Mouse (Mus musculus): ENCODE measurements around the gene Gp9. TPM values are rescaled to one million over a fixed set of nuclear protein-coding genes. Genes with fewer than 3 reads are reported as not detected.

Gene Gp9
- polyA plus RNA-seq, 1 experiment from 2014 or later: 2.7 TPM

DNA sequence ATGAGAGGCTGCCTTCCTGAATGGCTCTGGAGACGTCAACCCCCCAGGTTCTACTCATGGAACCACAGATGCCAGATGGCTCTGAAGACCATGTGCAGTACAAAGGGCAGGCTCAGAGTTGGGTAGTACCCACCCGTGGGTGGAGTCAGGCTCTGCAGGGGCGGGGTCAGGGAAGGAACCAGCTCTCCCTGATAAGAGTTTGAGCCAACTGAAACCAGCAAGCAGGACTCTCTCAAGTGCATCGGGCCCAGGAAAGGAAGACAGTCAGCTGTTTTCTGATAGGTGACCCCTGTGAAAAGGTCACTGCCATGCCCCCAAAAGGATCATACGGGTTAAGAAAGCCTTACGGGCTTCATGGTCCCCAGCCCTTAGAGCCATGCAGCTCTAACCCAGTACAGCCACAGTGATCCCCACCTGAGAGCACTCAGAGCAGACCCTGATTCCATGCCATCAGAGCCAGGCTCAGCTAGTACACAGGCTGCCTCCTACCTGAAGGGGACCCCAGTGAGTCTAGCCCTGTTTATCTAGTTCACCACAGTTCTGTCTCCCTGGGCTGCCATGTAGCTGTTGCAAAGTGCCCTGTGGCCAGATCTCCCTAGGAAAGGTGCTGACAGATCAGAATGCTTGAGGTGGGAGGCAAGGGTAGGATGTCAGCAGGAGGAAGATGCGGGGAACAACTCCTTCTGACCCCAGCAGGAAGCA is 13.1 kb downstream of the Gp9 start:
- no peaks in the 10 kb centered on the region for H3K27me3 ChIP-seq
- no peaks in the 10 kb centered on the region for H3K9me3 ChIP-seq
- H3K4me2 ChIP-seq (replicated peaks): no peak overlapping the region
- H3K4me1 ChIP-seq: peaks cover 6% of the 10 kb centered on the region
- WGBS: 72% methylated on average over 7 of the region's 7 CpGs
- no peak overlapping the region for H3K9ac ChIP-seq
- peaks cover 14% of the 10 kb centered on the region for H3K36me3 ChIP-seq
- no peak overlapping the region for H3K27ac ChIP-seq
- no peak overlapping the region for H3K4me3 ChIP-seq
- ATAC-seq (ENCODE audit: insufficient number of reproducible peaks, insufficient read depth, low FRiP score, low TSS enrichment): no peak

DNA sequence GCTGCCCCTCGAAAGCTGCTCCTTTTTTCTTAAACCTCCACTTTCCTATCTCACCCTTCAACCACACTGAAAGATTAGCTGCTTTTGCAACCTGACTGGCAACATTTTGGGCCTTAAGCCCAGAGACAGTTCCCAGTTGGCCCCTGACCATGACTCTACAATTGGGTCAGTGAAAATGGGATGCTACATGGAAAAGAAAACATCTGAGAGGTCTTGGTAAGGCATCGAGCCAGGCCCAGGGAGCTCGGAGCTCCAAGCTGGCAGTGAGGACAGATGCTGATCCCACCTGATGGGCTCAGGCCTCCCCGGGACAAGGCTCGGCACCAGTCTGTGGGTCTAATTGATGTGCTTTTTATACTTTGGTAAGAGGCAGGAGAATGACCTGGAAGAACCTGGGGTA is 14.0 kb downstream of the Gp9 start:
- H3K27ac ChIP-seq: no peak overlapping the region
- H3K36me3 ChIP-seq: peaks cover 14% of the 10 kb centered on the region
- H3K4me1 ChIP-seq: peaks cover 6% of the 10 kb centered on the region
- H3K9ac ChIP-seq: no peak overlapping the region
- ATAC-seq (ENCODE audit: insufficient number of reproducible peaks, insufficient read depth, low FRiP score, low TSS enrichment): no peak
- H3K4me3 ChIP-seq: no peak overlapping the region
- H3K9me3 ChIP-seq: no peaks in the 10 kb centered on the region
- H3K27me3 ChIP-seq: no peaks in the 10 kb centered on the region
- WGBS: 89% methylated on average over 5 of the region's 5 CpGs
- H3K4me2 ChIP-seq (replicated peaks): no peak overlapping the region

DNA sequence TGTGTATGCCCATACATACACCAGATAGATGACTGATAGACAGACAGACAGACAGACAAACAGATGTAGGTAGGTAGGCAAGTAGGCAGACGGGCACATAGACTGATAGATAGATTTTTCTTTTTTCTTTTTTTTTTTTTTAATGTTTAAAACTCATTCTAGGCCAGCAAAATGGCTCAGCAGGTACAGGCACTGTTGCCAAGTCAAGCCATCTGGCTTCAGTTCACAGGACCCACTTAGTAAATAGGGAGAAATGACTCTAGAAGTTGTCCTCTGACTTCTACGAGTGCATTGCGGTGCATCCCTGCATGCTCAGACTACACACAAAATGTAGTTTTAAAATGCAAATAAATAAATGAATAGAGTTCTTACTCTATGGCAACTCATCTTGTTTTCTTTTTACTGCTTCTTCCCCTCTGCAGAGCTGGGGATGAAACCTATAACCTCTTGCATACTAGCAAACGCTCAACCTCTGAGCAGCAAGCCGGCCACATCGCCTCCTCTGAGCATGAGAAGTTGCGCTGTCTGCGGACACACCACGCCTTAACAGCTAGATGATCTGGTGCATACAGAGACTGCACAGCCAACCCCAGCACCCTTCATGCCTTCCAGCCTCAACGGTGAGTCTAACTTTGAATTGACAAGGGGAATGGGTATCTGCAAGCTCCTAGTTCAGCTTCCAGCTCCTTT is 16.1 kb downstream of the Gp9 start:
- Histone ChIP-seq H3K4me2 (replicated peaks) (no peak overlapping the region), H3K27ac (no peak overlapping the region), H3K27me3 (no peaks in the 10 kb centered on the region), H3K4me1 (peaks cover 6% of the 10 kb centered on the region), H3K9me3 (no peaks in the 10 kb centered on the region), H3K9ac (no peak overlapping the region), H3K4me3 (no peak overlapping the region), H3K36me3 (peaks cover 14% of the 10 kb centered on the region)
- 95% methylated on average over 10 of the region's 10 CpGs for WGBS
- ATAC-seq (ENCODE audit: insufficient number of reproducible peaks, insufficient read depth, low FRiP score, low TSS enrichment): no peak

DNA sequence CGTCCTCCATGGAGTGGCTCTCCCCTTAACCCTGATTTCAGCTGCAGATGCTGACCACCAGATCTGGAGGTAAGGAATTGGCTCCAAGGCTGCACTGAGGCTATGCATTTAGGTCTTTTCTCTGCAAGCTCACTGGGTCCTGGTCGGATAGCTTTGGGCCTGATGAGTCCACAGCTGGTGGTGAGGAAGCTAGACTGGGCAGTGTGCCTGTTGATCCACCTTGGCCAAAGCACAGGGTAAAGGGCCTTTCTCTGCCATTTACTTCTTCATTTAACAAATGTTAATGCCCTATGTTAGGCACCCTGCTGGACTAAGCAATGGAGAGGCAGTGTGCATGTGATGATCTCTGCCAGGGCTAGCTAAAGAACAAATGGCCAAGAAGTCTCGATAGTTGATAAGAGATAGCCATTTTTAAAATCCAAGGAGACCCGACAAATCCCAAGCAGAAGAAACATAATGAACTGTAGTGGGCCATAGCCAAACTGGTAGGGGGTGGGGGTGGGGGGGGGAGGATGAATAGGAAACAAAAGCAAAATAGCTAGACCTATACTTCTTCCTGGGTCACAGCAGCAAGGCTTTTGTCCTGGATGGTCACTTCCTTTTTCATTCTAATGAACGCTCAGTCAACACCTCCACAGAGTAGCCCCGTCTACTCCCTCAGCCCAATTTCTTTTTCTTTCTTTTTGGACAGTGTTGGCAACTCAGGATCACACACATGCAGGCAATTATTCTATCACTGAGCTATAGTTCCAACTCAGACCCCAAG is 17.7 kb downstream of the Gp9 start:
- no peaks in the 10 kb centered on the region for H3K4me1 ChIP-seq
- H3K4me3 ChIP-seq: no peak overlapping the region
- H3K36me3 ChIP-seq: peaks cover 11% of the 10 kb centered on the region
- H3K27ac ChIP-seq: no peak overlapping the region
- WGBS: 72% methylated on average over 6 of the region's 6 CpGs
- H3K9me3 ChIP-seq: no peaks in the 10 kb centered on the region
- ATAC-seq (ENCODE audit: insufficient number of reproducible peaks, insufficient read depth, low FRiP score, low TSS enrichment): no peak
- no peak overlapping the region for H3K4me2 ChIP-seq (replicated peaks)
- H3K27me3 ChIP-seq: no peaks in the 10 kb centered on the region
- H3K9ac ChIP-seq: no peak overlapping the region; the same call in 1 of the 2 replicates

DNA sequence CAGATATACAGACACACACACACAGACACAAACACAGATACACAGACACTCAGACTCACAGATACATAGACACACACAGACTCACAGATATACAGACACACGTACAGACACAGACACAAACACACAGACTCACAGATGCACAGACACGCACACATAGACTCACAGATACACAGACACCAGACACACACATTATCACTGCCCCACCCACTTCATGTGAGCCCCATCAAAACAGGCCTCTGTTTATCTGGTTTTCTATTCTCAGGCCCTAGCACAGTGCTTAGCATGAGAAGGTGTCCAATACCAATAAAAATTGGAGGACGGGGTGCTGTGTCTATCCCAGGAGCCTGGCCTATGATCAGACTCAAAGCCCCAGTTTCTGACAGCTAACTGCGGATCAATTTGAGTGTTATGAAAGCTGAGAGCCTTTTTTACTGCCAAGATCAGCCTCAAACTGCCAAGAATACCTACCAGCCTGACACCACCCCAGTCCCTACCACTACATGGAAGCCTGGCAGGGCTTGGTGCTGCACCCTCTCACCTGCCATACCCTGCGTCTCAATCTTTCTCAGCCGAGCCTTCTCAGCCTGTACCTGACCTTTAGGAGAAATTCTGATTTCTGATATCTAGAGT is 18.5 kb downstream of the Gp9 start:
- Histone ChIP-seq H3K4me1 (no peaks in the 10 kb centered on the region), H3K4me3 (no peak overlapping the region), H3K9me3 (no peaks in the 10 kb centered on the region), H3K27ac (no peak overlapping the region), H3K9ac (peak overlapping the region; percentile 20; the same call in 1 of the 2 replicates), H3K27me3 (no peaks in the 10 kb centered on the region), H3K4me2 (replicated peaks) (no peak overlapping the region), H3K36me3 (peaks cover 11% of the 10 kb centered on the region)
- ATAC-seq (ENCODE audit: insufficient number of reproducible peaks, insufficient read depth, low FRiP score, low TSS enrichment): no peak
- 85% methylated on average over 6 of the region's 6 CpGs for WGBS

DNA sequence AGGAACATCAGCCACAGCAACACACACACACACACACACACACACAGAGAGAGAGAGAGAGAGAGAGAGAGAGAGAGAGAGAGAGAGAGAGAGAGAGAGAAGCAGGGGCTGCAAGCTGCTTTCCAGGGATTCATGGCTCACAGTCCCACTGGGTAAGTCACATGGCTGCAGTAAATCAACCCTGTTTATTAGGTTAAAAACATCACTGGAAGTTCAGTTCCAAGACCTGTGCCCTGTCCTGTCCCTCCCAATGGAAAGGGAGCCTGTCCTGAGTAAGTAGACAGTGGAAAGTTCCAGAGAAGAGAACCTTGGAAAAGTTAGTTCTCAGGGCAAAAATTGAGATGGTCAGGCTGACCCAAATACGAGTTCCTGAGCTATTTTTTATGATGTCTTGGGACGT is 19.4 kb downstream of the Gp9 start:
- 40% methylated on average over 2 of the region's 2 CpGs for WGBS
- no peaks in the 10 kb centered on the region for H3K4me1 ChIP-seq
- no peak overlapping the region for H3K4me3 ChIP-seq
- no peak for ATAC-seq (ENCODE audit: insufficient number of reproducible peaks, insufficient read depth, low FRiP score, low TSS enrichment)
- no peak overlapping the region for H3K9ac ChIP-seq
- H3K9me3 ChIP-seq: no peaks in the 10 kb centered on the region
- no peak overlapping the region for H3K4me2 ChIP-seq (replicated peaks)
- H3K27me3 ChIP-seq: no peaks in the 10 kb centered on the region
- no peak overlapping the region for H3K27ac ChIP-seq
- H3K36me3 ChIP-seq: peaks cover 3% of the 10 kb centered on the region

DNA sequence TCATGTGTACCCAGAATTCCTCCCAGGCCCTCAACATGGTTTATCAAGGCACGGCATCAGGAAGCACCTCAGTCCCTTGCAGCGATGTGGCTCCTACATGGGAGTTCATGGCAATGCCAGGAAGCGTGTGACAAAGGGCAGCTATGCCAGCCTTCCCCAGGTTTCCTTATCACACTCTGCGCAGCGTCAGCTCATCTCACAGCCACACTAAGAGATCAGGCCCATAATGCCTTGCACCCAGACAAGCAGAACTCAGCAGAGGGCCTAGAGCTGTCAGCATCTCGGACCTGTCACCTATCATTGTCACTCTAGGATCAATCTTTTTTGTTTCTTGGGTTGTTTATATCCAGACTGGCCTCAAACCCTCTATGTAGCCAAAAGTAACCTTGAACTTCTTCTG is 21.7 kb downstream of the Gp9 start:
- H3K9ac ChIP-seq: no peak overlapping the region
- no peaks in the 10 kb centered on the region for H3K9me3 ChIP-seq
- H3K4me2 ChIP-seq (replicated peaks): no peak overlapping the region
- H3K36me3 ChIP-seq: no peaks in the 10 kb centered on the region; the same call in 1 of the 2 replicates
- ATAC-seq (ENCODE audit: insufficient number of reproducible peaks, insufficient read depth, low FRiP score, low TSS enrichment): no peak
- no peak overlapping the region for H3K4me3 ChIP-seq
- H3K27me3 ChIP-seq: no peaks in the 10 kb centered on the region
- no peaks in the 10 kb centered on the region for H3K4me1 ChIP-seq
- H3K27ac ChIP-seq: no peak overlapping the region
- WGBS: 84% methylated on average over 6 of the region's 6 CpGs

DNA sequence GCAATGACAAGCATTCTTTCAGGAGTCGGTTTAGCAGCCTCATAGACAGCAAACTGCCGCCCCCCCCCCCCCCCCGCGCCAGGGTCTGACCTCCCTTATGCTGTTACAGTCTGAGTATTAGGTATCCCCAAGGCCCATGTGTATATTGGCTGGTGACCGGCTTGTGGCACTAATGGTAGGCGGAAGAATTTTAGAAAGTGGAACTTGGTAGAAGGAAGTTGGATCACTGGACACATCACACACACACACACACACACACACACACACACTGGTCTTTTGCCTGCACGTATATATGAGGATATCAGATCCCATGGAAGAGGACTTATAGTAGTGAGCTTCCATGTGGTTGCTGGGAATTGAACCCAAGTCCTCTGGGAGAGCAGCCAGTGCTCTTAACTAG is 24.6 kb downstream of the Gp9 start:
- Histone ChIP-seq H3K27me3 (no peaks in the 10 kb centered on the region), H3K4me2 (replicated peaks) (no peak overlapping the region), H3K36me3 (no peaks in the 10 kb centered on the region; the same call in 1 of the 2 replicates), H3K4me3 (no peak overlapping the region), H3K9ac (no peak overlapping the region), H3K27ac (no peak overlapping the region), H3K9me3 (no peaks in the 10 kb centered on the region), H3K4me1 (no peaks in the 10 kb centered on the region)
- WGBS: 83% methylated on average over 7 of the region's 7 CpGs
- ATAC-seq (ENCODE audit: insufficient number of reproducible peaks, insufficient read depth, low FRiP score, low TSS enrichment): no peak

DNA sequence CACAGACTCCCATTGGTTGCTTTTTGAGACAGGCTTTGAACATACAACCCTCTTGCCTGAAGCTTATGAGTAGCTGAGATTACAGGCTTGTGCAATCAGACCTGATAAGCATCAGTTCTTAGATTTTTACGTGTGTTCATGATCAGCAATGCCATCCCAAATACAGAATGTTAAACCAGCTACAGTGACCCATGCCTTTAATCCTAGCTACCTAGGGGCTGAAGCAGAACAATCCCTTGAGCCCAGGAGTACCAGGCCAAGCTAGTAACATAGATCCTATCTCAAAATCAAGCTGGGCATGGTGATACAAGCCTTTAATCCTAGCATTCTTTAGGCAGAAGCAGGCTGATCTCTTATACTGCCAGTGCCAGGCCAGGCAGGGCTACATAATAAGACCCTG is 26.2 kb downstream of the Gp9 start:
- H3K9me3 ChIP-seq: no peaks in the 10 kb centered on the region
- 85% methylated on average over 1 of the region's 1 CpGs for WGBS

DNA sequence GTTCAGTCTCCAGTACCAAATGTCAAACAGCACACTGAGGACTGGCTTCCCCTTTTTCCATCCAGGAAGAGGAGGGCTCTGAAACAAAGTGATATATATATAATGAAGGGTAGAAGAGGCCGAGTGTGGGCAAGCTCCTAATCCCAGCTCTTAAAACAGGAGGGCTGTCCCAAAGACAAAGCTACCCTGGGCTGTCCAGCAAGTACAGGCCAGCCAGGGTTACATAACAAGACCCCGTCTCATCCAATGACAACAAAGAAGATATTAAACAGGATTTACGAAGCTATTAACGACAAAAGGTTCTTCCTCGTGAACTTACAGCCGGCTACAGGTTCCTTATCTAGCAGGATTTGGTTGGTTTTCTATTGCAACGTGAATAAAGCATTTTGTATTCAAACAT is 27.0 kb downstream of the Gp9 start:
- H3K9ac ChIP-seq: no peak overlapping the region
- no peak for ATAC-seq (ENCODE audit: insufficient number of reproducible peaks, insufficient read depth, low FRiP score, low TSS enrichment)
- H3K9me3 ChIP-seq: no peaks in the 10 kb centered on the region
- no peak overlapping the region for H3K27ac ChIP-seq
- no peak overlapping the region for H3K4me2 ChIP-seq (replicated peaks)
- H3K4me1 ChIP-seq: 0 out of 2 replicates have a peak, but pooled peaks cover 2% of the 10 kb centered on the region
- H3K36me3 ChIP-seq: peaks cover 3% of the 10 kb centered on the region; the same call in 1 of the 2 replicates
- no peaks in the 10 kb centered on the region for H3K27me3 ChIP-seq
- H3K4me3 ChIP-seq: no peak overlapping the region
- 84% methylated on average over 7 of the region's 7 CpGs for WGBS

More for the DNA sequence above, 26.2 kb downstream of the Gp9 start:
- Histone ChIP-seq H3K4me1 (no peaks in the 10 kb centered on the region), H3K4me2 (replicated peaks) (no peak overlapping the region), H3K27me3 (no peaks in the 10 kb centered on the region), H3K27ac (no peak overlapping the region), H3K36me3 (peaks cover 3% of the 10 kb centered on the region; the same call in 1 of the 2 replicates), H3K9ac (no peak overlapping the region), H3K4me3 (no peak overlapping the region)
- no peak for ATAC-seq (ENCODE audit: insufficient number of reproducible peaks, insufficient read depth, low FRiP score, low TSS enrichment)

DNA sequence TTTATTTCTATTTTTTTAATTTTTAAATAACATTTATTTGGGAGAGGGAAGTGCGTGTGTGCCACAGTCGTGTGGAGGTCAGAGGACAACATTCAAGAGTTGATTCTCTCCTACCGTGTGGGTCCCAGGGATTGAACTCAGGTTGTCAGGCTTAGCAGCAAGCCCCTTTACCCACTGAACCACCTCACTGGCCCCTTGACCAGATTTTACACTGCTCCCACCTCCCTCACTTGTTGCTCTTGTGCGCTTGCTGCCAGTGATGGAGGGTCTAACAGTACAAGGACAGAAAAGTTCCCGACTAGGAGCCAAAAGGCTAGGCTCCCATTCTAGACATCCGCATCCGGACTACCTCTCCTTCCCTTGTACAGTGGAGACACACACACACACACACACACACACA is 27.6 kb downstream of the Gp9 start:
- Histone ChIP-seq H3K4me1 (0 out of 2 replicates have a peak, but pooled peaks cover 2% of the 10 kb centered on the region), H3K9me3 (no peaks in the 10 kb centered on the region), H3K9ac (no peak overlapping the region), H3K4me2 (replicated peaks) (no peak overlapping the region), H3K36me3 (peaks cover 3% of the 10 kb centered on the region; the same call in 1 of the 2 replicates), H3K27me3 (no peaks in the 10 kb centered on the region), H3K4me3 (no peak overlapping the region), H3K27ac (no peak overlapping the region)
- no peak for ATAC-seq (ENCODE audit: insufficient number of reproducible peaks, insufficient read depth, low FRiP score, low TSS enrichment)
- whole genome bisulfite sequencing: 90% methylated on average over 7 of the region's 7 CpGs
